Mouse (Mus musculus) embryonic fibroblast, embryonic 13.5 days (primary cell): Measurements from ENCODE around the gene Coq10a. TPM values are rescaled to one million over a fixed set of nuclear protein-coding genes. Genes with fewer than 3 reads are reported as not detected.

Source experiments
- H3K27ac ChIP-seq: 2 replicates; pipeline ENCODE4 v1.5.1; 2012; ENCODE audit warnings: low read length, control low read depth, inconsistent platforms; ENCODE audit not compliant: insufficient read depth
- H3K4me1 ChIP-seq: 2 replicates; pipeline ENCODE4 v1.6.1; 2011; ENCODE audit warnings: low read length; ENCODE audit not compliant: control insufficient read depth, insufficient read depth
- H3K4me3 ChIP-seq: 2 replicates; pipeline ENCODE4 v1.5.1; 2011; ENCODE audit warnings: mild to moderate bottlenecking, control low read depth, low read length; ENCODE audit not compliant: insufficient read depth
- CTCF ChIP-seq: IDR thresholded peaks from 2 replicates; pipeline ENCODE4 v1.5.1; 2011; ENCODE audit warnings: mild to moderate bottlenecking, control low read depth, low read length, moderate library complexity, borderline replicate concordance; ENCODE audit not compliant: insufficient read depth
- POLR2A ChIP-seq: IDR thresholded peaks from 2 replicates; pipeline ENCODE4 v1.6.1; 2011; ENCODE audit warnings: low read depth, mild to moderate bottlenecking, control low read depth, low read length, moderate library complexity
- polyA plus RNA-seq: library from polyadenylated mRNA; stranded (reverse); fragments of >200 nt; gene quantifications from 2 replicates; pipeline ENCODE4 v1.2.4, GENCODE M21; 2011; ENCODE audit warnings: low read depth; ENCODE audit not compliant: missing spikeins, insufficient read length

The Coq10a gene
- polyA plus RNA-seq, 1 experiment, result 24.6 TPM

- Histone ChIP-seq H3K4me3 (peak overlapping the region; percentile 82), H3K27ac (no peak overlapping the region), H3K4me1 (peaks cover 9% of the 10 kb centered on the region; the same call in 1 of the 2 replicates)
- TF ChIP-seq CTCF (no peak), POLR2A (0 out of 2 replicates have a peak, but pooled peaks have one; percentile 24)
Measured at GRCm38 (mm10) chr10:128408591-128409535, 40.1 kb upstream of the Coq10a start.

- TF ChIP-seq CTCF (no peak), POLR2A (no peak)
- H3K4me3 ChIP-seq, result no peak overlapping the region
- no peak overlapping the region for H3K27ac ChIP-seq
- 0 out of 2 replicates have a peak, but pooled peaks cover 3% of the 10 kb centered on the region for H3K4me1 ChIP-seq
Measured at GRCm38 (mm10) chr10:128403931-128404330, 35.1 kb upstream of the Coq10a start.

- H3K4me3 ChIP-seq, result no peak overlapping the region
- no peaks in the 10 kb centered on the region for H3K4me1 ChIP-seq
- TF ChIP-seq CTCF (no peak), POLR2A (no peak)
- no peak overlapping the region for H3K27ac ChIP-seq
Measured at GRCm38 (mm10) chr10:128401638-128402037, 32.8 kb upstream of the Coq10a start.

- no peak within 1 kb of the TSS for H3K27ac ChIP-seq
- no peak within 1 kb of the TSS for H3K4me3 ChIP-seq
- no peaks in the 10 kb centered on the region for H3K4me1 ChIP-seq
- no peak for TF ChIP-seq POLR2A
- no peak for TF ChIP-seq CTCF
Measured at GRCm38 (mm10) chr10:128401056-128401455, 32.3 kb upstream of the Coq10a start, which contains the start of gene Slc39a5. TSS of gene Slc39a5 (minus strand) at chr10:128401229.

- Histone ChIP-seq H3K4me3 (no peak overlapping the region), H3K27ac (no peak overlapping the region)
- no peak for TF ChIP-seq CTCF
- TF ChIP-seq POLR2A, result no peak
Measured at GRCm38 (mm10) chr10:128400338-128400737, 31.5 kb upstream of the Coq10a start.

GRCm38 (mm10) chr10:128397466-128397865 is 28.7 kb upstream of the Coq10a start:
- no peak overlapping the region for H3K4me3 ChIP-seq
- H3K4me1 ChIP-seq, result no peaks in the 10 kb centered on the region
- TF ChIP-seq POLR2A (no peak), CTCF (no peak)
- no peak overlapping the region for H3K27ac ChIP-seq

More at GRCm38 (mm10) chr10:128400338-128400737, 31.5 kb upstream of the Coq10a start:
- H3K4me1 ChIP-seq, result no peaks in the 10 kb centered on the region

DNA sequence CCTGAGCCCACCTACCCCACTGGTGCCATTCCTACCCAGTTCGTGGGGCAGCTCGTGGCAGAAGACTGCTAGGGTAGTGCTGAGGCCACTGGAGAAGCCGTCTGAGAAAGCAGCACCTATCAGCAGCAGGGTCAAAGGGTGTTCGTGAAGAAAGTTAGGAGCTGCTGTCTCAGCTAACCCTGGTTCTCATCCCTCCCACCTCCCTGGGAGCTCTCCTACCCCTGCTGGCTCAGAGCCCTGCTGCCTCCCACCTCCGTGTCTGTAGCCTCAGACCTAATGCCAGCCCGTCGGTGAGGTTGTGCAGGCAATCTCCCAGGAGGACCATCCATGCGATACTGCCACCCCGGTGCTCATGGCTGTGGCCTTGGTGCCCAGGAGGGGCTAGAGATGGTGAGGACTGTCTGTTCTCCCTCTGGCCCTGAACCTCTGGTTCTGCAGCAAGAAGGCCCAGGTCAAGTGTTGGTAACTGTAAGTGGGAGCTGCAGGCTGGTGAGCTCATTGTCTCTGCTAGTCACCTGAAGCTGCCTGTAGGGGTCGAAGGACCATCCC is 28.0 kb upstream of the Coq10a start:
- H3K4me3 ChIP-seq, result no peak overlapping the region
- H3K4me1 ChIP-seq, result no peaks in the 10 kb centered on the region
- H3K27ac ChIP-seq, result no peak overlapping the region
- TF ChIP-seq CTCF (no peak), POLR2A (no peak; the same call in 1 of the 2 replicates)

DNA sequence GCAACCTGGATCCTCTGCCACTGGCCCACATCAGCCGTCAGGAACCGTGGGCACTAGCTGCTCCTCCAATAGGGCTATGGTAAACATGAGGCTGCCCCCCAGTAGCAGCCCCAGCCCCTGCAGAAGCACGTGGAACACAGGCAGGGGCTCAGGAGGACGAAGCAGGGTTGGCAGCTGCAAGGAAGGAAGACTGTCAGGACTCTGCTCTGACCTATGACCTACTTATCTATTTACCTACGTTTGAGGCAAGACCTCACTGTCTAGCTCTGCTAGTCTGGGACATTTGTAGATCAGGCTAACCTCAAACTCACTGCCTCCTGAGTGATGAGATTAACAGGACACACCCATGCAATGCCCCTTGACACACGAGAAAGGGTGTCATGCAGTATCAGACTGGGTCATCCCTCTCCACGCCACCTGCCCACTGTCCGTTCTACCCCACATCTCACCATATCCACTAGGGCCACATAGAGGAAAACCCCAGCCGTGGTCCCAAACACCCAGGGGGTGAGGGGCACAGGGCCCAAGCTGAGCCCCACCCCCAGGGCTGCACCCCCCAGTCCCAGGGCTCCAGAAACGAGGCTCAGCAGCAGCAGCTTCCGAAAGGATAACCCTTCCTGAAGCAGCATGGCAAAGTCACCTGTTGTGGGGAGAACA is 27.3 kb upstream of the Coq10a start:
- H3K4me1 ChIP-seq, result no peaks in the 10 kb centered on the region
- TF ChIP-seq CTCF (no peak), POLR2A (no peak)
- no peak overlapping the region for H3K27ac ChIP-seq
- no peak overlapping the region for H3K4me3 ChIP-seq

- H3K4me1 ChIP-seq, result no peaks in the 10 kb centered on the region
- TF ChIP-seq POLR2A (no peak), CTCF (no peak)
- H3K27ac ChIP-seq, result no peak overlapping the region
- no peak overlapping the region for H3K4me3 ChIP-seq
Measured at GRCm38 (mm10) chr10:128391850-128392249, 23.1 kb upstream of the Coq10a start.

GRCm38 (mm10) chr10:128390366-128390765 is 21.6 kb upstream of the Coq10a start:
- TF ChIP-seq POLR2A (no peak), CTCF (no peak)
- no peak overlapping the region for H3K4me3 ChIP-seq
- no peaks in the 10 kb centered on the region for H3K4me1 ChIP-seq
- H3K27ac ChIP-seq, result no peak overlapping the region
